Mouse (Mus musculus): ENCODE measurements around the gene Tnrc6c.

Tnrc6c gene

DNA sequence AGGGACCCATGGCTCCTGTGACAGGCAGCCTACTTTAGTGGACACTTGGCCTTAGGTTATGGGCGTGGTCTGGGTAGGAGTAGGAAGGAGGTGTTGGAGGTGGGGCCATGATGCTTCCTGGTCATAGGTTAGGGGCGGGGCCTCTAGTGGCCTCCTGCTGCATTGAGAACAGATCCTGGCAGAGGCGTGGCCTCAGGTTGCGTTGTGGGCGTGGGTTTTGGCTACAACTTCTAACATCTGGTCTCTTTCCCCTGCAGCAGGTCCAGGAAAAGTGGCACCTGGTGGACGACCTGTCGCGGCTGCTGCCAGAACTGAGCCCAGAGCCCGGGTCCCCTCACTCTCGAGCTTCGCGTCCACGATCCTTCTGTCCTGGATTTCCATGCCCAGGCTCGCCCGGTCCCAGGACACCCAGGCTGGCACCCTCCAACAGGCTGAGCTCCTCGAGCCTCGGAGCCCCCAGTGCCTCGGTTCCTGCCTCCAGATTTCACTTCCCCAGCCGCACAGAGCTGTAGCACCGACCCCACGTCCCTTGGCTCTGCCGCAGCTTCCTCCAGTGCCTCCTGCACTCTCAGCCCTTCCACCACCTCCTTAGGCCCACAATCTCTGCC lies 138.3 kb downstream of the Tnrc6c start:
- no peak for DNase-seq (ENCODE audit: low read depth)

DNA sequence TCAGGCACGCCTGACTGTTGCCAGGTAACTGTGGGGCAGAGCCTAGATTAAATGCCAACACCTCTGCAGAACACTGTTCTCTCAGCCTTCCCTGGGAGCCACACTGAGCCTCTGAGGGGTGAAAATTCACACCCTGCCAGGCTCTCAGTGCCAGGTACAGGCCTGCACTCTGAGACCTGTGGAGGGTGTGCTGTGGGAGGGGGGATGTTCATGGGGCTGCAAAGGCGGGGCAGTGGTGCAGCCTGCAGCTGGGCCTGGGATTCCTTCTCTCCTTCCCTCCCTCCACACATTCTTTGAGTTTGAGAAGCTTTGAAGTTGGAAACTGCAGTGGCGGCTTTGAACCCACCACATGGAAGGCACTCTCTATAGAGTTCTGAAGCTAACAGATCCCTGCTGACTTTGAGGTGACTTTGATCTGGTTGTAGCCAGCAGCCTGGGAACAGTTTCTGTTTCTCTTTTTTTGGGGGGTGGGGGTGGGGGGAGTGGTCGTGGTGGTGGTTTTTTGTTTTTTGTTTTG lies 140.0 kb downstream of the Tnrc6c start:
- DNase-seq (ENCODE audit: low read depth) = no peak

DNA sequence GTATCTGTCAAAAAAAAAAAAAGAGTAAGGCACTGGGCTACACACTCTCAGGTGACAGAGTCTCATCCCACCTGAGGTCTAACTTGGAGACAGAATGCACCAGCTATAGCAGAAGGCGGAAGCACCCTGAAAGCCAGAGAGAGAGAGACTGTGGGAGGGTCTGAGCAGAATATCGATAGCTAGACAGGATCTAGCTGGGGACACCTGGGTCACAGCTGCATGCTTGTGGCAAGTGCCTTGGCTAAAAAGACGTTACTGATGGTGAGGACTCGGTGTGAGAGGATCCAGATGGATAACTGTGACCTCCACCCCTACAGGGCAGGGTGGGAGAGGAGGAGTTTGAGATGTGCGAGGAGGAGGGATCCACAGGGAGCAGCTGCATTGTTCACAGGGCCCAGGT lies 142.9 kb downstream of the Tnrc6c start:
- no peak for DNase-seq (ENCODE audit: low read depth)

DNA sequence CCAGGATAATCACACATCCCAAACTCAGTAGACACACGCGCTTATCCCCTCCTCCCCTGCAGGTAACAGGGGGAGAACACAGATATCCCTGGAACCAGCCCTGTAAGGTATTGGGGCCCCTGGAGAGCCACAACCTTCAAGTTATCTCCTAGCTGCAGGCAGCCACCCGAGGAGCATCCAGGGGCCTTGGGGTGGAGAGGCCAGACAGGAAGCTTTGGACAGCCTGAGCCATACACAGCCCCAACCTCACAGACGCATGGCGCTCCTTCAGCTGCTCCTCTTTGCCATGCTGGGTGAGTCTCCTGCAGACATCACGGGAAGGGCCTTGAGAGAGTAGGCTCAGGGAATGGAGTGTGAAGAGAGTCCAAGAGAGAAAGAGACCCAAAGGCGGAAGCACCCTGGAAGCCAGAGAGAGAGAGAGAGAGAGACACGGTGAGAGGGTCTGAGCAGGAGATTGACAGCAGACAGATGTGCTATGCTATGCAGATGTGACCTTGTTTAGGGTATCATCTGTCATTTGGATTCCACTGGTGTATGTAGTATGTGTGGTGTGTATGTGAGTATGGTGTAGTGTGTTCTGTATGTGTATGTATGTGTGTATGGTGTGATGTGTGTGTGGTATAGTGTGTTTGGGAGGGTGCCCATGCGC lies 143.5 kb downstream of the Tnrc6c start, which contains the start of gene 6030468B19Rik:
Gene 6030468B19Rik (plus strand): TSS at position 150 of the 649 bp plus-strand sequence.
- DNase-seq (ENCODE audit: low read depth) = no peak

DNA sequence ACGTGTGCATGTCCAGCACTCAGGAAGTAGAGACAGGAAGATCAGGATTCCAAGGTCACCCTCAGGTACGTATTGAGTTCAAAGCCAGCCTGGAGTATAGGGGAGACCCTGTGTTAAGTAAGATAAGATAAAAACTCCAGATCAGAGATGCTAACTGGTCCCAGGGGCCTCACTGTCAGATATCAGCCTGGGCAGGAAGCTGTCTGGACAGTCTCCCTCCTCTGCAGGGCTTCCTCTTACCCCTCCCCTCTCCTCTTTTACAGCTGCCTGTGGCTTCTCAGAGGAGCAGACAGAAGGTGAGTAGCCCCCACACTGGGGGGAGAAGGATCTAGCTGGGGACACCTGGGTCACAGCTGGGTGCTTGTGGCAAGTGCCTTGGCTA lies 144.1 kb downstream of the Tnrc6c start:
- DNase-seq (ENCODE audit: low read depth) = no peak

DNA sequence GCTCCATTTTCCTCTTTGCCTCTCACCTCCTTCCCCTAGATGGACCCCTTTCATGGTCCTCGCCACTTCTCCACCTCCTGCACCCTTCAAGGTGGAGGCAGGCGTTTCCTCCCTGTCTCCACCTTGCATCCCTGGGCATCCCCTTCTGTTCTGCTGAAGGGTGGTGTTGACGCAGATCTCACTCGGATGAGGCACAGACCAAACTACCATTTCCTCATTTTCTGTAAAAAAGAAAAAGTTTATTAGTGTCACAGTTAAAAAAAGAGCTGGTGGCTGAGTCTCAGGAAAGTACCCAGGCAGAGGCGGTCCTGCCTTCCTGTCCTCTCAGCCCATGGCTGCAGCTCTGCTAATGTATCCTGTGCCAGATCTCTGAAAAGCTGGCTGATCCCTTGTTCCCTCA lies 145.1 kb downstream of the Tnrc6c start:
- no peak for DNase-seq (ENCODE audit: low read depth)

DNA sequence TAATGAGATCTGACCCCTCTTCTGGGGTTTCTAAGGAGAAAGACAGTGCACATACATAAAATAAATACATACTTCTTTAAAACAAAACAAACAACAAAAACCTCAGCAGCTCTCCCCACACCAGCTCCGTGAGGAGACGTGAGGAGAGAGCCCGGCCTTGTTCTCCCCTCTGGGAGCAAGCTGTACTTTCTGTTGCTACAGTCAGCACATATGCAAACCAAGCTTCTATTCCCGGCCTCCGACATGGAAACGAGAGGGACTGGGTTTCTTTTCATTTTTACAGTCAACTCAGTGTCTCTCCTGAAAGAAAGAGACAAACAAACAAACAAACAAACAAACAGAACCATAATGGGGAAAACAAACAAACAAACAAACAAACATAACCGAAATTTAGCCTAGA lies 145.9 kb downstream of the Tnrc6c start:
- DNase-seq (ENCODE audit: low read depth) = no peak

DNA sequence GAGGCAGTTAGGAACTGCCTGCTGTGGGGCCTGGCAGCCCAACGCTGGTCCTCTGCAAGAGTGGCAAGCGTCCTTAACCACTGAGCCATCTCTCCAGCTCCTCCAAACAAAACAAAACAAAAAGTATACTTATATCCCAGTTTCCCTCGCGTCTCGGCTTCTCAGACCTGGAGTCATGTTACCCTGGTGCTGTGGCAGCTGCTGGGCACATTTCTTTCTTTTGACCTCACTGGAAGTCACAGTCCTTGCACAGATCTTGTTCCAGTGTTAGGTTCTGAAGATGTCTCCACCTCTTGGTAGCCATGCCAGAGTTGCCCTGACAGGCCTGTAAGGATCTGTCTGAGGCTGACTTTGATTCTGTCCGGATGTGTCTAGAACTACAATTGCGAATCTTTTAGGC lies 147.6 kb downstream of the Tnrc6c start:
- no peak for DNase-seq (ENCODE audit: low read depth)

DNA sequence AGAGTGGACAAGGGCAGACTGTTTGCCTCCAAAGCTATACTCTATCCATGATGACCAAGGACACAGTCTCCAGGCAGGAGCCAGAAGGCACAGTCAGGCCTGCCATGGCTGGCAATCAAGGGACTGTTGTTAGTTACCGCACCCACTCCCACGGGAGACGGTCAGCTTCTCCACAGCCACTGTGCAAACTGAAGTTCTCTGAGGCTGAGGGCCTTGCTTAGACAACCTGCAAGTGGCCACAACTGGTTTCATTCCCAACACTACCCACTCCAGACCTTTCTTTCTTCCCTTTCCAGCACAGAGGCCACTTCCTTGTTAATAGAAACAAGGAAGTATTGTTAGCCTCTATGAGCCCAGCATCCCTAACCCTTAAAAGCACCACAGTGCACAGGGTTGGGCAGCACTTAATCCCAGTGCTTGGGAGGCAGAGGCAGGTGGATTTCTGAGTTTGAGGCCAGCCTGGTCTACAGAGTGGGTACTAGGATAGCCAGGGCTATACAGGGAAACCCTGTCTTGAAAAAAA lies 149.1 kb downstream of the Tnrc6c start:
- no peak for DNase-seq (ENCODE audit: low read depth)

DNA sequence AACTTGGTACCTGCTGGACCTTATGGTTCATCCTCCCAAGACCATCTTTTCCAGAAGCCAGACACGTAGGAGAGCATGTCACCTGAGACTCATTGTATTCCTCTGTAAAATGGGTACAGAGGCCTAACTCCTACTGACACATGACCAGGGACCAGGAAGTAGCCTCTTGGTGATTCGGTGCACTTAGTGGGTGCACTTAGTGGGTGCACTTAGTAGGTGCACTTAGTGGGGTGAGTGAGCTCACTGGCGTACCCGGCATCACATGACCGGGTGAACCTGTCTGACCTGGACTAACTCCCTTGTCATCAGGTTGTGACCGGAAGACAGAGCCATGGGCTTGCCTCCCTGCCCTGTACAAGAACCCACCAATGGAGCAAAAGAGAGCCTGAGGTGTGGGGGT lies 152.7 kb downstream of the Tnrc6c start:
- no peak for DNase-seq (ENCODE audit: low read depth)

DNA sequence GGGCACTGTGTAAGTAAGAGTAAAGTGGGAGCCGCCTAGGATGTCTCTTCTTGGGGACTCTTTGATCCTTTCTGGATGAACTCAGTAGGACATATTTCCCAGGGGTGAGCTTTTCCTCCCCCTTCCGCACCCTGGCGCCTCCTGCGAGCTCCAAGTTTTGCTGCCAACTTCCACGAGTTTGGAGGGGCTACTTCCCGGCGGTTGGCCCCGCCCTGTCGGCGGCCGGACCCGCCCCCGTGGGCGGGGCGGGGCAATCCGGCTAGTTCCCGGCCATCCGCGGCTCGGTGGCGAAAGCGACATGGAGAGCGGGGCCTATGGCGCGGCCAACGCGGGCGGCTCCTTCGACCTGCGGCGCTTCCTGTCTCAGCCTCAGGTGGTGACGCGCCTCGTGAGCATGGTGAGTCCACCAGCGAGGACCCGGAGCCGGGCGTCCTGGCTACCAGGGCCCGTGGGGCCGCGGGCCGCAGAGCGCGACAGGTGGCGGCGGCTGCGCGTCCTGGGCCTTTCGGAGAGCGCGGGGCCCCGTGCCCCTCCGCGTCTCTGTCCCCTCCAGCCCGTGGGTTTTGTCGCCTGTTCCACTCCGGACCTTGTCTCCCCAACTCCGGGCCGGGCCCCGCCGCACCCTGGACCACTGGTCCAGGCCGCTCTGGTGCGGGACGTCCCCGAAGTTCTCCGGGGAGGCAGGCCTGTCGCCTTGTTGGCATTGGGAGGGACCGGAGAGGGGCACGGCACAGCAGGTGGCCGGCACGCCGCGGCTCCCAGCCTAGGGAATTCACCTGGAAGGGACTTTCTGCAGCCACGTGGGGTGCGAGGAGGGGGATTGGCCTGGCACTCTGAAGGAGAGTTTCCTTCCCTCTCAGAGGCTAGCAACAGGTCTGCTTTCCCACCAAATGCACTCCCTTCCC lies 155.6 kb downstream of the Tnrc6c start, which contains the start of the genes Gm20708 and Syngr2:
Gene Gm20708 (plus strand): TSS at position 262 of the 905 bp plus-strand sequence.
Gene Syngr2 (plus strand): TSS at position 262 of the 905 bp plus-strand sequence.
- DNase-seq (ENCODE audit: low read depth) = no peak

DNA sequence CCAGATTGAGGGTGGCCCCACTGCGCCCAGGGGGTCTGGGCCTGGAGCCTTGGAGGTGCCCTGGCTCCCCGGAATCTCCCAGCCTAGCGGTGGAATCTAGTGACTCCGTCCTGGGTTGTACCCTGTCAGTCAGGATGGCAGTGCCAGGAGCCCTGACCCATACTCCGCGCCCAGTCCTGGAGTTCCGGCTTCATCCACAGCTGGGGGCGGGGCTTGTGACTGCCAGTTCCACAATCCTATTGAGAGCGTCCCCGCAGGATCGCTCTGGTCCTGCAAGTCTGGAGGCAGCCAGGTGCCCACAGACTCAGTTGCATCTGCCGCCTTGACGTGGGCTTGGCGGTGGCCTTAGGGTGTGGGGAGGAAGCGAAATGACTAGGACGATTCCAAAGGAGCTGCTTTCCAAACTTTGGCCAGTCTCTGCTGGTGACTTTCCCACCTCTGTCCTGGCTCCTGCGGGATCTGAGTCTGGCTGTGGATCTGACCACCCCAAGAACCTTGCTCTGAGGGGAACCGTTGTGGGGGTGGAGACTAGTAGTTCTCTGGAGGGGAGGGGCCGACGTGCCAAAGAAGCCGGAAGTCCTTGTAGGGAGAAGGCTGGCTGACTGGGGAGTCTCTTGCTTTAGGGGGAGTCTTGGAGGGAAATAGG lies 156.4 kb downstream of the Tnrc6c start:
- DNase-seq (ENCODE audit: low read depth) = peak; percentile 62

Measured in fibroblast of lung, adult 2 months (primary cell).